ENCODE assay signal across 8 mouse cellular contexts in genomic region chr10:127194428-127195327, GRCm38 (mm10). TPM values are rescaled to one million over a fixed set of nuclear protein-coding genes. Genes with fewer than 3 reads are reported as not detected.
A peak's percentile ranks its signal among the peaks of the same experiment; 100 is the strongest.
DNase-seq lines count a peak whose midpoint lies in the region; ATAC-seq lines count a peak whose summit lies in the region.

No protein-coding gene starts in this region.

- H3K4me2 ChIP-seq in forebrain, embryonic 16.5 days (ENCODE audit: low read length): peak overlapping the region; percentile 92
- peak overlapping the region; percentile 92 for H3K4me2 ChIP-seq in hindbrain, embryonic 11.5 days (replicated peaks; ENCODE audit: low read depth, low read length)
- peak overlapping the region; percentile 86 for H3K4me2 ChIP-seq in limb, embryonic 13.5 days (replicated peaks)
- H3K4me2 ChIP-seq in midbrain, embryonic 13.5 days (replicated peaks): peak overlapping the region; percentile 79

- DNase-seq in right cerebral cortex, adult 2 months (ENCODE audit: low spot score in 2 of 2): peak; percentile 49 to 64
- no peak for DNase-seq in right cerebral cortex, postnatal 14 days
- peak; percentile 64 for DNase-seq in cerebellum, adult 8-10 months
- peak; percentile 62 for DNase-seq in hindbrain, embryonic 11.5 days (ENCODE audit: low spot score)
- peak; percentile 52 for DNase-seq in urinary bladder, postnatal 25 days (ENCODE audit: low spot score)

- peak overlapping the region; percentile 83 for H3K4me3 ChIP-seq in forebrain, embryonic 16.5 days (replicated peaks; ENCODE audit: low read length)
- peak overlapping the region; percentile 94 for H3K4me3 ChIP-seq in hindbrain, embryonic 11.5 days (ENCODE audit: low read depth, low read length)
- peak overlapping the region; percentile 90 for H3K4me3 ChIP-seq in limb, embryonic 13.5 days
- H3K4me3 ChIP-seq in midbrain, embryonic 13.5 days (replicated peaks): peak overlapping the region; percentile 92

- whole genome bisulfite sequencing in forebrain, embryonic 16.5 days: 19% methylated on average over 22 of the region's 22 CpGs
- WGBS in hindbrain, embryonic 11.5 days: 23% methylated on average over 22 of the region's 22 CpGs
- 14% methylated on average over 22 of the region's 22 CpGs for whole genome bisulfite sequencing in limb, embryonic 13.5 days
- WGBS in midbrain, embryonic 13.5 days: 25% methylated on average over 22 of the region's 22 CpGs

- no peaks in the 10 kb centered on the region for H3K9me3 ChIP-seq in forebrain, embryonic 16.5 days (ENCODE audit: control insufficient read depth, low read length)
- H3K9me3 ChIP-seq in hindbrain, embryonic 11.5 days (ENCODE audit: control insufficient read depth, low read length): no peaks in the 10 kb centered on the region
- no peaks in the 10 kb centered on the region for H3K9me3 ChIP-seq in limb, embryonic 13.5 days
- no peaks in the 10 kb centered on the region for H3K9me3 ChIP-seq in midbrain, embryonic 13.5 days

- peak overlapping the region; percentile 98 for H3K9ac ChIP-seq in forebrain, embryonic 16.5 days (replicated peaks; ENCODE audit: low read depth, low read length)
- peak overlapping the region; percentile 97 for H3K9ac ChIP-seq in hindbrain, embryonic 11.5 days (ENCODE audit: low read depth, low read length)
- H3K9ac ChIP-seq in limb, embryonic 13.5 days: peak overlapping the region; percentile 94
- peak overlapping the region; percentile 96 for H3K9ac ChIP-seq in midbrain, embryonic 13.5 days (replicated peaks)

- H3K36me3 ChIP-seq in forebrain, embryonic 16.5 days (ENCODE audit: control insufficient read depth, insufficient read depth): peaks cover 4% of the 10 kb centered on the region; the same call in 1 of the 2 replicates
- H3K36me3 ChIP-seq in hindbrain, embryonic 11.5 days (ENCODE audit: control insufficient read depth, insufficient read depth, low read length): 0 out of 2 replicates have a peak, but pooled peaks cover 3% of the 10 kb centered on the region
- peaks cover 55% of the 10 kb centered on the region for H3K36me3 ChIP-seq in limb, embryonic 13.5 days
- peaks cover 45% of the 10 kb centered on the region for H3K36me3 ChIP-seq in midbrain, embryonic 13.5 days

- no peaks in the 10 kb centered on the region for H3K27me3 ChIP-seq in forebrain, embryonic 16.5 days (replicated peaks; ENCODE audit: control insufficient read depth, insufficient read depth, low read length)
- H3K27me3 ChIP-seq in hindbrain, embryonic 11.5 days (ENCODE audit: control insufficient read depth, insufficient read depth, low read length): no peaks in the 10 kb centered on the region
- H3K27me3 ChIP-seq in limb, embryonic 13.5 days: no peaks in the 10 kb centered on the region
- H3K27me3 ChIP-seq in midbrain, embryonic 13.5 days: no peaks in the 10 kb centered on the region

- H3K4me1 ChIP-seq in forebrain, embryonic 16.5 days (replicated peaks; ENCODE audit: control insufficient read depth, insufficient read depth, low read length): peaks cover 23% of the 10 kb centered on the region
- H3K4me1 ChIP-seq in hindbrain, embryonic 11.5 days (replicated peaks; ENCODE audit: control insufficient read depth, insufficient read depth, low read length): peaks cover 8% of the 10 kb centered on the region
- peaks cover 51% of the 10 kb centered on the region for H3K4me1 ChIP-seq in limb, embryonic 13.5 days
- peaks cover 41% of the 10 kb centered on the region for H3K4me1 ChIP-seq in midbrain, embryonic 13.5 days (replicated peaks)

- H3K27ac ChIP-seq in forebrain, embryonic 16.5 days (ENCODE audit: low read length): peak overlapping the region; percentile 87
- H3K27ac ChIP-seq in hindbrain, embryonic 11.5 days (ENCODE audit: low read depth, low read length): peak overlapping the region; percentile 90
- peak overlapping the region; percentile 94 for H3K27ac ChIP-seq in limb, embryonic 13.5 days
- peak overlapping the region; percentile 91 for H3K27ac ChIP-seq in midbrain, embryonic 13.5 days

- peak; percentile 16 for ATAC-seq in forebrain, embryonic 16.5 days
- ATAC-seq in hindbrain, embryonic 11.5 days (ENCODE audit: low FRiP score): peak; percentile 46
- ATAC-seq in limb, embryonic 13.5 days (ENCODE audit: low FRiP score, low read depth): 0 out of 2 replicates have a peak, but pooled peaks have one; percentile 12
- ATAC-seq in midbrain, embryonic 13.5 days: peak; percentile 37; the same call in 1 of the 2 replicates

RNA-seq across cellular contexts. Expression of gene Dtx3, which starts 0.8 kb away (rescaled TPM):
- 179 and 224 TPM in 2 replicates for polyA plus RNA-seq in forebrain, embryonic 16.5 days (2015; fragmentation: Nextera tagmentation; extraction: Ambion mirVana)
- 143 and 158 TPM in 2 replicates for polyA plus RNA-seq in hindbrain, embryonic 11.5 days (2014; fragmentation: Nextera tagmentation; extraction: Ambion mirVana)
- 169 and 173 TPM in 2 replicates for polyA plus RNA-seq in limb, embryonic 13.5 days (2015; fragmentation: Nextera tagmentation; extraction: Ambion mirVana)
- polyA plus RNA-seq in midbrain, embryonic 13.5 days (2015; fragmentation: Nextera tagmentation; extraction: Ambion mirVana): 195 and 234 TPM in 2 replicates

RNA-seq across cellular contexts. Expression of gene Arhgef25, which starts 4.8 kb away (rescaled TPM):
- 32.3 and 33.0 TPM in 2 replicates for polyA plus RNA-seq in forebrain, embryonic 16.5 days (2015; fragmentation: Nextera tagmentation; extraction: Ambion mirVana)
- polyA plus RNA-seq in hindbrain, embryonic 11.5 days (2014; fragmentation: Nextera tagmentation; extraction: Ambion mirVana): 30.1 and 32.0 TPM in 2 replicates
- 108 and 111 TPM in 2 replicates for polyA plus RNA-seq in limb, embryonic 13.5 days (2015; fragmentation: Nextera tagmentation; extraction: Ambion mirVana)
- 20.2 and 24.5 TPM in 2 replicates for polyA plus RNA-seq in midbrain, embryonic 13.5 days (2015; fragmentation: Nextera tagmentation; extraction: Ambion mirVana)

RNA-seq across cellular contexts. Expression of gene Slc26a10, which starts 14.2 kb away (rescaled TPM):
- 1.0 and 1.6 TPM in 2 replicates for polyA plus RNA-seq in forebrain, embryonic 16.5 days (2015; fragmentation: Nextera tagmentation; extraction: Ambion mirVana)
- polyA plus RNA-seq in hindbrain, embryonic 11.5 days (2014; fragmentation: Nextera tagmentation; extraction: Ambion mirVana): 0.73 and 0.96 TPM in 2 replicates
- polyA plus RNA-seq in limb, embryonic 13.5 days (2015; fragmentation: Nextera tagmentation; extraction: Ambion mirVana): 1.4 and 1.6 TPM in 2 replicates
- 0.86 and 1.0 TPM in 2 replicates for polyA plus RNA-seq in midbrain, embryonic 13.5 days (2015; fragmentation: Nextera tagmentation; extraction: Ambion mirVana)

RNA-seq across cellular contexts. Expression of gene Pip4k2c, which starts 16.7 kb away (rescaled TPM):
- polyA plus RNA-seq in forebrain, embryonic 16.5 days (2015; fragmentation: Nextera tagmentation; extraction: Ambion mirVana): 26.7 and 28.4 TPM in 2 replicates
- polyA plus RNA-seq in hindbrain, embryonic 11.5 days (2014; fragmentation: Nextera tagmentation; extraction: Ambion mirVana): 11.8 and 12.9 TPM in 2 replicates
- polyA plus RNA-seq in limb, embryonic 13.5 days (2015; fragmentation: Nextera tagmentation; extraction: Ambion mirVana): 27.6 and 29.1 TPM in 2 replicates
- polyA plus RNA-seq in midbrain, embryonic 13.5 days (2015; fragmentation: Nextera tagmentation; extraction: Ambion mirVana): 16.9 and 17.3 TPM in 2 replicates

RNA-seq across cellular contexts. Expression of gene B4galnt1, which starts 29.7 kb away (rescaled TPM):
- 41.5 and 45.8 TPM in 2 replicates for polyA plus RNA-seq in forebrain, embryonic 16.5 days (2015; fragmentation: Nextera tagmentation; extraction: Ambion mirVana)
- polyA plus RNA-seq in hindbrain, embryonic 11.5 days (2014; fragmentation: Nextera tagmentation; extraction: Ambion mirVana): 10.4 and 12.4 TPM in 2 replicates
- polyA plus RNA-seq in limb, embryonic 13.5 days (2015; fragmentation: Nextera tagmentation; extraction: Ambion mirVana): 6.2 and 6.9 TPM in 2 replicates
- polyA plus RNA-seq in midbrain, embryonic 13.5 days (2015; fragmentation: Nextera tagmentation; extraction: Ambion mirVana): 28.8 and 30.2 TPM in 2 replicates
